Mouse (Mus musculus) lung, adult 2 months (tissue): ENCODE data around the gene Tmem151a. TPM values are rescaled to one million over a fixed set of nuclear protein-coding genes. Genes with fewer than 3 reads are reported as not detected.

Experiments
- DNase-seq: peaks from one replicate; pipeline ENCODE4 v3.0.0; 2022
- H3K4me1 ChIP-seq: fragments of 200-500 bp; 2 replicates; pipeline ENCODE4 v1.6.1; 2011; ENCODE audit warnings: low read length; ENCODE audit not compliant: control insufficient read depth, insufficient read depth
- H3K4me3 ChIP-seq: fragments of 200-500 bp; replicated peaks from 2 replicates; pipeline ENCODE3; 2011; ENCODE audit warnings: low read depth, mild to moderate bottlenecking, control low read depth, low read length; ENCODE audit errors: extremely low read depth
- CTCF ChIP-seq: fragments of 200-500 bp; IDR thresholded peaks from 2 replicates; pipeline ENCODE4 v1.5.1; 2011; ENCODE audit warnings: mild to moderate bottlenecking, low read length, control low read depth; ENCODE audit not compliant: insufficient read depth
- POLR2A ChIP-seq: fragments of 200-500 bp; IDR thresholded peaks from 2 replicates; pipeline ENCODE4 v1.6.1; 2011; ENCODE audit warnings: low read depth, mild to moderate bottlenecking, control low read depth, low read length, borderline replicate concordance; ENCODE audit errors: extremely low read depth
- WGBS: fragments of 180-500 bp; shearing (Covaris S2); methylation state at CpG from one replicate; pipeline ENCODE4 v1.1.7; 2018; 5-methylcytosine and 5-hydroxymethylcytosine counted together
- polyA plus RNA-seq: library from polyadenylated mRNA; depleted of rRNA; stranded (reverse); fragments of >200 nt; gene quantifications from 2 replicates; pipeline ENCODE4 v1.2.3, GENCODE M21; 2012

The Tmem151a gene
- polyA plus RNA-seq, 1 experiment: 10.7 TPM

DNA sequence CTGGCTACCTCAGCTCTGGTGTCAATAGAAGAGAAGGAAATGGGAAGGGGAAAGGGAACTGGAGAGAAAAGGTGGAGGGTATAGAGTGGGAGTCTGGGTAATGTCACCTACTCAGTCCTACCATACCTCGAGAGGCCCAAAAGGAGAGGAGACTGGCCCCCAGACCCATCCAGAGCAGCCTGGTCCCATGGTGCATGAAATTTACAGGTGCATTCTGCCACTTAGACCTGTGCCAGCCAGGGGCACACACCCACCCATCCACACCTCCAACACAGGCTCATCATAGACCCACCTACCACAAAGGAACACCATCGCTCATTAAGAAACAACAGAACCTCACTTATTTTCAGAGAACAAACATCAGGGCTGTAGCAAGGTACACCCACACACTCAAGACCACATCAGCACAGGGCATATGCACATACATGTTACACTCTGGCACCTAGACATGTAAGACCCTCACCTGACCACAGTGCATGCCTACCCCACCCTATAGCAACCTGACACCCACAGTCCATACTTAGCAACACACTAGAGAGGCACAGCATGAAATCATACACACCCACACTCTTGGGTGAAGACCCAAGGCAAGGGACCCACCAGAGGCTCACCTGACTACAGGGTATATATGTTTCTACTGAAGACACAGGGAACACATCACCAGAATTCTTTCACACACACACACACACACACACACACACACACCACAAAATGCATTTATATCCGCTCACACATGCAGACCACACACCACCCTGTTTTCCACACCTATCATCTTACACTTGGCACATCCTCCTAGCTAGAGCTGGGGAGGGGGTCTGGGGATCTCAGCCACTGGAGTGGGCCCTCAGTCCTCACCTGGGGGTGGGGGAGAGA, 1.1 kb downstream of the Tmem151a start:
- no peak overlapping the region for H3K4me3 ChIP-seq
- H3K4me1 ChIP-seq: peaks cover 4% of the 10 kb centered on the region
- TF ChIP-seq POLR2A: no peak
- no peak for TF ChIP-seq CTCF
- 61% methylated on average over 3 of the region's 3 CpGs for WGBS
- no peak for DNase-seq

DNA sequence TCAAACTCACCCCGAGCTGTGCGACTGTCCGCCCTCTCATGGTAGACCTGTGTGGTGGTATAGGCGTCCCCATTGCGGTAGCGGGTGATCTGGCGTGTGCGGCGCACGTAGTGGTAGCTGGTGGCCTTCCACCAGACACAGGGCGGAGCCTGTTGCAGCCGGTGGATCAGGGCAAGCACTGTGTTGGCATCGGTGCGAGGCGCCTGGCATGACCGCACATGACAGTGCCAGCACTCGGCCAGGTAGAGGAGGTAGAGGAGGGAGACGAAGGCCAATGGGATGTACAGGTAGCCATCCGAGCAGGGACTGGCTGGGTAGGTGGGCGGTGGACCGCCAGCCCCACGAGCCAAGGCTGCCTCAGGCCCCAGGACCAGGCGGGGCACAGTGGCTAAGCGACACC, 2.7 kb downstream of the Tmem151a start:
- Histone ChIP-seq H3K4me3 (no peak overlapping the region), H3K4me1 (no peaks in the 10 kb centered on the region; the same call in 1 of the 2 replicates)
- DNase-seq: no peak
- 68% methylated on average over 24 of the region's 24 CpGs for WGBS
- TF ChIP-seq CTCF (no peak), POLR2A (no peak)

GRCm38 (mm10) chr19:5082005-5082404, 3.3 kb downstream of the Tmem151a start:
- 63% methylated on average over 18 of the region's 18 CpGs for WGBS
- TF ChIP-seq POLR2A (no peak), CTCF (no peak)
- DNase-seq: no peak
- Histone ChIP-seq H3K4me1 (no peaks in the 10 kb centered on the region), H3K4me3 (no peak overlapping the region)

DNA sequence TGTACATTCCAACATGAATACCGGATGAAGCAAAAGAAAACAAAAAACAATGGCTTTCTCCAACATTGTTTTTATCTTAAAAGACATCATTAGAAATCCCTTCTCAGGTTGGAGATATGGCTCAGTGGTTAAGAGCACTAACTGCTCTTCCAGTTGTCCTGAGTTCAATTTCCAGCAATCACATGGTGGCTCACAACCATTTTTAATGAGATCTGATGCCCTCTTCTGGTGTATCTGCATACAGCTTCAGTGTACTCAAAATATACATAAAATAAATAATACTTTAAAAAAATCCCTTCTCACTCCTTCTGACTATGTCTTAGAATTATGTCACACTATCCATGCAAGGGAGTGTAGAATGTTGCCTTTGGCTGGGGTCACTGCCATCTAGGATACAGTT, 6.1 kb downstream of the Tmem151a start:
- Histone ChIP-seq H3K4me1 (no peaks in the 10 kb centered on the region), H3K4me3 (no peak overlapping the region)
- 88% methylated on average over 1 of the region's 1 CpGs for WGBS
- TF ChIP-seq POLR2A (no peak), CTCF (no peak)
- no peak for DNase-seq

GRCm38 (mm10) chr19:5073518-5073917, 11.8 kb downstream of the Tmem151a start:
- TF ChIP-seq POLR2A (no peak), CTCF (no peak)
- H3K4me1 ChIP-seq: peaks cover 4% of the 10 kb centered on the region; the same call in 1 of the 2 replicates
- 24% methylated on average over 5 of the region's 5 CpGs for WGBS
- no peak for DNase-seq
- H3K4me3 ChIP-seq: no peak overlapping the region

GRCm38 (mm10) chr19:5073028-5073427, 12.3 kb downstream of the Tmem151a start:
- under 1% methylated on average over 15 of the region's 15 CpGs for WGBS
- TF ChIP-seq CTCF: peak; percentile 58
- TF ChIP-seq POLR2A: no peak
- Histone ChIP-seq H3K4me3 (peak overlapping the region; percentile 69), H3K4me1 (peaks cover 7% of the 10 kb centered on the region; the same call in 1 of the 2 replicates)
- peak; percentile 62 for DNase-seq

- peaks cover 9% of the 10 kb centered on the region for H3K4me1 ChIP-seq
- WGBS: 6% methylated on average over 20 of the region's 20 CpGs
- no peak for DNase-seq
- no peak for TF ChIP-seq CTCF
- TF ChIP-seq POLR2A: no peak
- H3K4me3 ChIP-seq: peak overlapping the region; percentile 45
Measured at GRCm38 (mm10) chr19:5072389-5073019, 12.8 kb downstream of the Tmem151a start.

DNA sequence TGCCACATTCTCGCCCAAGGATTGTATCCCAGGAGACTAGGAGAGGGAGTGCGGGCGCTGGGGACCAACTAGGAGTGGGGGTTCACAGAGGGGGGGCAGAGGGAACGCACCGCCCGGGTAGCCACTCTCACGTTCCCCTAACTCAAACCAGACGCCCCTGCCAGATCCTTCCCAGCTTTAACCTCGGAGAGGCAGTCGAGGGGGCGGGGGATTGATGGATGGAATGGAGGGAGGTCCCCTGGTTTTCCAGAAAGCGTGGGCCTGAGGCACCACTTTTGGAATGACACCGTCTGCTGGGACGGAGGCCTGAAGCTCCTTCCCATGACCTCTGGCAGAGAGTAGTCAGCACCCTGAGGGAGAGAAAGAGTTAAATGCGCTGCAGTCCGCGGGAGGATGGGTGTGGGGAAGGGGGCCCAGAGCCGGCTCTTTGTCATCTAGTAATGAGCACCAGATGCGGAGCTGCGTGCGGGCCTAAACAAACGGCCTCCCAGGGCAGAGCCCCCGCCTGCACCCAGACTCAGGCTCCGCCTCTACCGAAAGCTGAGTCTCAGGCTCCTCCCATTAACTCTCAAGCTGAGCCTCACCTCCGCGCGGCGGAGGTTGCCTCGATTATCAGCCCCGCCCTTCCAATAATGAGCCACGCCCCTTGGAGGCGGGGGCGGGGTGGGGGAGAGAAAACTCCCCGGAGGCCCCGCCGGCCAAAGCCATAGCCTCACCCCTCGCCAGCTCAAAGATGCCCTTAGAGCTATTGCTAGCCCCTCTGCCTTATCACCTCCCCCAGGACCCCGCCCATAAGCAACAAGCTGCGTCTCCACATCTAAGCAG, 13.6 kb downstream of the Tmem151a start:
- DNase-seq: peak; percentile 76
- H3K4me3 ChIP-seq: peak overlapping the region; percentile 58
- 3% methylated on average over 40 of the region's 40 CpGs for WGBS
- TF ChIP-seq CTCF (no peak), POLR2A (no peak)
- H3K4me1 ChIP-seq: peaks cover 14% of the 10 kb centered on the region

DNA sequence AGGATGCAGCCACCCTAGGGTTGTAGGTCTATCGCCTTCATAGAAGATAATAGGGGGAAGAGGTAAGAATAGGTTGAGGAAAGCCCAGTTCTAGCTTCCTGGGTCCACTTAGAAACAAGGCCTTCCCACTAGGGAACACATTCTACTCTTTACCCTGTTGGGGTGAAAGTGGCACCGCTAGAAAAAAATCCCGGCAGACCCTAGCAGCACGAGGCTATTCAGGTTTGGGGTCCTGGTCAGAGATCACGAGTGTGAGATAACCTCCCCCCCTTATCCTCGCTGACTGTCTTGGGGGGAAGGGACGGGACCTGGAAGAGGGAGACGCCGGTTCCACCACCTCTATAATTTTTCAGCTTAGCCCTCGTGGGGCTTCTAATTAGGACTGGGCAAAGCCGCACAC, 14.3 kb downstream of the Tmem151a start:
- no peak for TF ChIP-seq CTCF
- no peak for TF ChIP-seq POLR2A
- DNase-seq: no peak
- H3K4me1 ChIP-seq: peaks cover 14% of the 10 kb centered on the region
- H3K4me3 ChIP-seq: no peak overlapping the region
- WGBS: 34% methylated on average over 11 of the region's 11 CpGs
